Mouse (Mus musculus) heart, adult 2 months (tissue): Measurements from ENCODE around the gene Rrp7a. TPM values are rescaled to one million over a fixed set of nuclear protein-coding genes. Genes with fewer than 3 reads are reported as not detected.

Source experiments
- DNase-seq, 2 experiments: peaks; one replicate each; pipeline ENCODE4 v3.0.0; 2021
- H3K27ac ChIP-seq: fragments of 200-600 bp; 2 replicates; pipeline ENCODE4 v1.8.1; 2022
- H3K27me3 ChIP-seq: fragments of 200-500 bp; 2 replicates; pipeline ENCODE4 v1.6.1; 2012; ENCODE audit warnings: mild to moderate bottlenecking, low read length, inconsistent platforms, mixed read lengths; ENCODE audit not compliant: control insufficient read depth, insufficient read depth
- H3K36me3 ChIP-seq: fragments of 200-500 bp; 2 replicates; pipeline ENCODE4 v1.6.1; 2012; ENCODE audit warnings: low read length, inconsistent platforms; ENCODE audit not compliant: control insufficient read depth, insufficient read depth
- H3K4me1 ChIP-seq: fragments of 200-500 bp; 2 replicates; pipeline ENCODE4 v1.6.1; 2011; ENCODE audit warnings: low read length; ENCODE audit not compliant: control insufficient read depth, insufficient read depth
- H3K4me3 ChIP-seq: fragments of 200-600 bp; 2 replicates; pipeline ENCODE4 v1.8.1; 2022
- H3K79me2 ChIP-seq: fragments of 200-500 bp; replicated peaks from 2 replicates; pipeline ENCODE4 v1.6.1; 2012; ENCODE audit warnings: mild to moderate bottlenecking, inconsistent platforms, low read length, moderate library complexity, mixed read lengths; ENCODE audit not compliant: control insufficient read depth, insufficient read depth
- H3K9ac ChIP-seq: fragments of 200-500 bp; 2 replicates; pipeline ENCODE4 v1.6.1; 2012; ENCODE audit warnings: low read depth, mild to moderate bottlenecking, control low read depth, inconsistent platforms, low read length, mixed read lengths
- CTCF ChIP-seq: fragments of 200-600 bp; IDR thresholded peaks from 2 replicates; pipeline ENCODE4 v1.8.1; 2022; ENCODE audit warnings: antibody characterized with exemption, mild to moderate bottlenecking, moderate library complexity
- EP300 ChIP-seq: fragments of 200-500 bp; IDR thresholded peaks from 2 replicates; pipeline ENCODE4 v1.6.1; 2011; ENCODE audit warnings: low read depth, low read length, control low read depth; ENCODE audit not compliant: insufficient read depth
- POLR2A ChIP-seq: fragments of 200-500 bp; IDR thresholded peaks from 2 replicates; pipeline ENCODE4 v1.6.1; 2011; ENCODE audit warnings: mild to moderate bottlenecking, low read depth, low read length, control low read depth; ENCODE audit not compliant: insufficient read depth
- WGBS: fragments of 180-500 bp; shearing (Covaris S2); methylation state at CpG from one replicate; pipeline ENCODE4 v1.1.7; 2018; 5-methylcytosine and 5-hydroxymethylcytosine counted together
- intact Hi-C: fragments of 180-260 bp; cut with DNase I; formaldehyde crosslinking; loops from one replicate; pipeline ENCODE4 v1.15.1; 2025
- polyA plus RNA-seq: library from polyadenylated mRNA; depleted of rRNA; stranded (reverse); fragments of >200 nt; gene quantifications from 2 replicates; pipeline ENCODE4 v1.2.3, GENCODE M21; 2012
- total RNA-seq, 2 experiments: library from RNA; stranded (reverse); gene quantifications; 2 replicates each; pipeline ENCODE4 v1.2.3; 2021

The Rrp7a gene
- total and polyA plus RNA-seq, 3 experiments, result 39.9 to 62.0 (median 40.9) TPM

DNA sequence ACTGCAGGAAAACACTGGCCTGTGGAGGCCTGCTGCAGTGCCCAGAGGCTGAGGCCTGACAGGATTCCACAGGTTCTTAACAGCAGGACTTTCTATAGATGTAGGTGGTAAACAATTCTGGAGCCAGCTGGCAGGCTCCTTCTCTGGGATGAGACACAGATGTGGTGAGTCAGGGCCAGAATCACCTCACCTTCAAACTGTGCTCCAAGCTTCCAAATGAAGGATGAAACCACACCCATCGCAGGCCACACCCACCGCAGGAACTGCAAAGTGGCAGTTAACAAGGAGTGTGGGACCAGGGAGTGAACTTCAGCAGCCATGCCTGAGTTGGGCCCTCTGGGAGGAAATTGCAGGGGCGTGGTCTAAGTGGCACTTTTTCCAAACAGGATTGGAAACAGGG is 31.7 kb downstream of the Rrp7a start:
- WGBS, result 44% methylated on average over 3 of the region's 3 CpGs
- Histone ChIP-seq H3K79me2 (no peaks in the 10 kb centered on the region), H3K9ac (no peak overlapping the region), H3K27me3 (no peaks in the 10 kb centered on the region), H3K4me1 (no peaks in the 10 kb centered on the region), H3K27ac (no peak overlapping the region), H3K36me3 (no peaks in the 10 kb centered on the region), H3K4me3 (no peak overlapping the region)
- DNase-seq, result no peak
- intact Hi-C loops, result no loop called here
- no peak for TF ChIP-seq POLR2A
- TF ChIP-seq EP300, result no peak
- no peak for TF ChIP-seq CTCF

DNA sequence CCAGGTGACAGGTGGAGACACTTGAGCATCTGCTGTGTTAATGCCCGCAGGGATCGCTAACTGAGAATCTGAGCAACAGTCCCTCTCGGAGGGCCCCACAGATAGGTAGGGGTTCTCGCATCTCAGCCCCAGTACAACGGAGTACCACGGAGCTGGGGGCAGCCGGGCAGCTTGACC is 33.3 kb downstream of the Rrp7a start, which contains the start of gene Serhl:
Gene Serhl, plus strand, starts transcription at position 78 of the 177 bp plus-strand sequence.
- H3K27me3 ChIP-seq, result no peaks in the 10 kb centered on the region
- H3K36me3 ChIP-seq, result no peaks in the 10 kb centered on the region
- DNase-seq, result no peak
- TF ChIP-seq EP300 (no peak), CTCF (no peak), POLR2A (no peak)
- H3K4me1 ChIP-seq, result 0 out of 2 replicates have a peak, but pooled peaks cover 1% of the 10 kb centered on the region
- no peak within 1 kb of the TSS for H3K4me3 ChIP-seq
- H3K9ac ChIP-seq, result no peak within 1 kb of the TSS
- 36% methylated on average over 7 of the region's 7 CpGs for WGBS
- H3K27ac ChIP-seq, result no peak within 1 kb of the TSS
- intact Hi-C loops, result no loop called here
- H3K79me2 ChIP-seq, result no peaks in the 10 kb centered on the region

DNA sequence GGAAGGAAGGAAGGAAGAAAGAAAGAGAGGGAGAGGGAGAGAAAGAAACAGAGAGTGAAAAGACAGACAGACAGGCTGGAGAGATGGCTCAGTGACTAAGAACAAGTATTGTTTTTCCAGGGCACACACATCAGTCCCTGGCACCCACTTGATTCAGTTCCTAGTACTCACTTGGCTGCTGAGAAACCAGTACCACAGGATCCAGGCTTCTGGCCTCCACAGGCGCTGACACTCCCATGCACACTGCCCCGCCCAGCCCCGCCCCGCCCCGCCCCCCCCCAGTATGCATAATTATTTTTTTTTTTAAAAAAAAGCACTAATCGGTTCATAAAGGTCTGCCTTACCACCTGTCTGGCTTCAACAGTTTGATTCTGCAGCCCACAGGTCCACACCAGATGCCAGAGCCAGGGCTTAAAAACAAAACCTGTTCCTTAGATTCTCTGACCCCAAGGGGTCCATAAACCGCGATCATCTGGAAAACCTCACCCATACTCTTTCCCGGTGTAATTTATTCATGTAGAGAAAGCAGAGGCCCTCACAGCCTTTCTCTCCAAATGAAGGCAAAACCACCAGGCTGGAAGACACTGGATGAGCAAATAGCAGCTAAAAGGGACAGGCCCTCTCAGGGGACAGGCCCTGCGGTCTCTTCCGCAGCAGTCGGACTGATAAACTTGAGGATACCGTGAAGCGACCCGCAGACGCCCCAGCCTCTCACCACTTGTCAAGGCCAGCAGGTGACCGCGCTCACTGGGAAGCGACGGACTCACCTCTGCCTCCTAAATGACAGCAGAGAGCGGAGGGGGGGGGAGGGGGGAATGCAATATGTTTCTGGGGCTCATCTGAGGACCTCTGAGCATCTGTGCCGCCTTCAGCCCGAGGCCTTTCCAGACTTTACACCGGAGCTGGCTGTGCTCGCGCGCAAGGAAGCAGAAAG is 33.8 kb downstream of the Rrp7a start:
- Histone ChIP-seq H3K4me3 (no peak overlapping the region), H3K27ac (no peak overlapping the region), H3K79me2 (no peaks in the 10 kb centered on the region), H3K27me3 (no peaks in the 10 kb centered on the region), H3K9ac (no peak overlapping the region), H3K4me1 (peaks cover 3% of the 10 kb centered on the region), H3K36me3 (no peaks in the 10 kb centered on the region)
- intact Hi-C loops, result no loop called here
- no peak for DNase-seq
- no peak for TF ChIP-seq EP300
- no peak for TF ChIP-seq CTCF
- no peak for TF ChIP-seq POLR2A
- 24% methylated on average over 27 of the region's 27 CpGs for WGBS

DNA sequence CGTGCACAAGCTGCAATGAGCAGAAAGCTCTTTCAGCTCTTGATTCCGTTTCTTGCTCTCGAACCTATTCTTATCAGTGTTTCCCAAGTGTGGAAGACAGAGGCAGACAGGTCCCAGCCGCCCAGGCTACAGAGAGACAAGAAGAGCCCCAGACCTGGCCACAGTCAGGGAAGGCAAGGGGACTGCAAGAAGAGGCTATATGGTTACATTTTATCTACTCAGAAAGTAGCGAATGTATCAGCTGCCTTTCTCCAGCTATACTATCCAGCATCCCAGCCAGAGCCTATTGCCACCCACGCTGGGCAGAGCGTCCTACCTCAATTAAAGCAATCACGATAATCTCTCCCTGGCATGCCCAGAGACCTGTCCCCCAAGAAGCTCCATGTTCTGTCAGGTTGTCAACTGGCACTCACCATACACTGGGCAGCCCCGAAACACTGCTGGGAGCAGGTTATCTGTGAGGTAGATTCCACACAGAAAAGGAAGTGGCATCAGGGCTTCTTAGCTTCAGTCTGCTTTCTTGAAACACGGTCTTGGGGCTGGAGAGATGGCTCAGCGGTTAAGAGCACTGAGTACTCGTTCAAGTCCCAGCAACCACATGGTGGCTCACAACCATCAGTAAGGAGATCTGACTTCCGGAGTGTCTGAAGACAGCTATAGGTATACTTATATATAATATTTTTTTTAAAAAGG is 35.8 kb downstream of the Rrp7a start:
- Histone ChIP-seq H3K36me3 (no peaks in the 10 kb centered on the region), H3K79me2 (no peaks in the 10 kb centered on the region), H3K27ac (no peak overlapping the region), H3K4me1 (peaks cover 3% of the 10 kb centered on the region), H3K9ac (no peak overlapping the region), H3K4me3 (no peak overlapping the region), H3K27me3 (no peaks in the 10 kb centered on the region)
- intact Hi-C loops, result no loop called here
- 73% methylated on average over 13 of the region's 13 CpGs for WGBS
- no peak for TF ChIP-seq EP300
- no peak for TF ChIP-seq POLR2A
- no peak for TF ChIP-seq CTCF
- DNase-seq, result no peak

DNA sequence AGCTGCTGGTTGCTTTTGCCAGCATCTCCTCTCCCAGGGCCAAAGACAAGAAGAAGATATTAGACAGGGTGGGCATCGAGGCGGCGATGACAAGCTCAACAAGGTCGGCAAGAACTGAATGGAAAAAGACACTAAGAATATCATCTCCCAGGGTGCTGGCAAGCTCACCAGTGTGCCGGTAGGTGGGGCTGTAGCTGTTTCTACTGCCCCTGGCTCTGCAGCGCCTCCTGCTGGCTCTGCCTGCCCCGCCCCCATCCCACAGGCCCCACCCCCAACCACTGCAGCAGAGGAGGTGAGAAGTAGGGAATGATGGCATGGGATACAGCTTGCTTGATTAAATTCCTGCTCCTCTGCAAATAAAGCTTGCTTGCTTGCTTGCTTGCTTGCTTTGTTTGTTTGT is 36.7 kb downstream of the Rrp7a start:
- H3K4me3 ChIP-seq, result no peak overlapping the region
- intact Hi-C loops, result no loop called here
- H3K79me2 ChIP-seq, result no peaks in the 10 kb centered on the region
- TF ChIP-seq POLR2A (no peak), CTCF (peak; percentile 98), EP300 (no peak)
- peaks cover 3% of the 10 kb centered on the region for H3K4me1 ChIP-seq
- DNase-seq, result peak; percentile 45 to 68
- 19% methylated on average over 7 of the region's 7 CpGs for WGBS
- no peaks in the 10 kb centered on the region for H3K36me3 ChIP-seq
- no peak overlapping the region for H3K9ac ChIP-seq
- no peaks in the 10 kb centered on the region for H3K27me3 ChIP-seq
- no peak overlapping the region for H3K27ac ChIP-seq

DNA sequence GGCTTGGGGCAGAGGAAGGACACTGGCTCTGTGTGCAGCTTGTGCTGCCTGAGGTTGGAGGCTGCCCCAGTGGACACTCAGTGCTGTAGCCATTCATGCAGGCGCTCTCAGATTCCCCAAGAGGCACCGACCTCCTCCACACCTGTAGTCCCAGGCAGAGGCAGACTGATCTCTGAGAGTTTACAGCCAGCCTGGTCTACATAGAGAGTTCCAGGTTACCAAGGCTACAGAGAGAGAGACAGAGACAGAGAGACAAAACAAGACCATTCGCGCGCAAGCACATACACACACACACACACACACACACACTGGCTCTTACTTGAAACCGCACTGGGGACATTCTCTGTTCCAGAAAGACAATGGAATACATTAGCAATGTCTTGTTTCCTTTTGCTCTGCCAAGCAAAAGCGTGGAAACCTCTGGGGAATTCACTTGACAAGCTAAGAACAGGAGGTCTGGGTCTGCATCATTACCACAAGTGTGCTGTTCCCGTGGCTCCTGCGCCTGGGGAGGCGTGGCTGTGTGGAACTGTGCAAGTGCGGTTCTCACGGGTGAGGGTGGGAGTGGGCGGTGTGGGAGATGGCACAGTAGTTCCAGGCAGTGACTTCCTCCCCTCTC is 38.5 kb downstream of the Rrp7a start:
- 30% methylated on average over 13 of the region's 13 CpGs for WGBS
- no peaks in the 10 kb centered on the region for H3K36me3 ChIP-seq
- TF ChIP-seq EP300, result no peak
- TF ChIP-seq CTCF, result no peak
- no peak for TF ChIP-seq POLR2A

More for the DNA sequence above, 38.5 kb downstream of the Rrp7a start:
- H3K27ac ChIP-seq, result no peak overlapping the region
- H3K4me3 ChIP-seq, result no peak overlapping the region
- intact Hi-C loops, result loop anchor here (1.0 kb wide), 1 partner anchor 45 kb away; no protein-coding TSS in a partner anchor
- peaks cover 3% of the 10 kb centered on the region for H3K4me1 ChIP-seq
- no peaks in the 10 kb centered on the region for H3K27me3 ChIP-seq
- peak; percentile 29 to 47 for DNase-seq
- no peak overlapping the region for H3K9ac ChIP-seq
- no peaks in the 10 kb centered on the region for H3K79me2 ChIP-seq
